Mouse (Mus musculus): ENCODE measurements around the gene Kbtbd6.

GRCm38 (mm10) chr14:79481339-79482151, 29.9 kb downstream of the Kbtbd6 start, which contains the start of gene Wbp4:
- TF ChIP-seq GATA1 (IDR thresholded peaks at IDR 0.05; ENCODE audit: borderline replicate concordance, low read length) (no peak), FLI1 (IDR thresholded peaks at IDR 0.05; ENCODE audit: low read length) (no peak)
